Mouse (Mus musculus) midbrain, embryonic 14.5 days (tissue): ENCODE data around the gene Dph1. TPM values are rescaled to one million over a fixed set of nuclear protein-coding genes. Genes with fewer than 3 reads are reported as not detected.

ENCODE experiments used
- ATAC-seq: fragments of 200-750 bp; cut with Nextera tagmentation; 2 replicates; pipeline ENCODE4 v1.8.0; 2017; ENCODE audit warnings: moderate number of reproducible peaks, moderate library complexity; ENCODE audit not compliant: low FRiP score, low TSS enrichment
- DNase-seq: peaks from one replicate; pipeline ENCODE4 v3.0.0-alpha.2; 2015
- H3K27ac ChIP-seq: fragments of 300-500 bp; sonication (generic); replicated peaks from 2 replicates; pipeline ENCODE4 v1.5.1; 2014; ENCODE audit warnings: mild to moderate bottlenecking, low read depth, low read length, moderate library complexity
- H3K27me3 ChIP-seq: fragments of 300-500 bp; sonication (generic); 2 replicates; pipeline ENCODE4 v1.6.1; 2014; ENCODE audit warnings: low read length, control low read depth, mixed read lengths; ENCODE audit not compliant: control insufficient read depth, insufficient read depth
- H3K36me3 ChIP-seq: fragments of 300-500 bp; sonication (generic); 2 replicates; pipeline ENCODE4 v1.6.1; 2014; ENCODE audit warnings: low read length, control low read depth; ENCODE audit not compliant: control insufficient read depth, insufficient read depth
- H3K4me1 ChIP-seq: fragments of 300-500 bp; sonication (generic); 2 replicates; pipeline ENCODE4 v1.6.1; 2014; ENCODE audit warnings: mild to moderate bottlenecking, antibody characterized with exemption, low read length, control low read depth; ENCODE audit not compliant: control insufficient read depth, insufficient read depth
- H3K4me2 ChIP-seq: fragments of 300-500 bp; sonication (generic); 2 replicates; pipeline ENCODE4 v1.6.1; 2014; ENCODE audit warnings: mild to moderate bottlenecking, low read length, moderate library complexity
- H3K4me3 ChIP-seq: fragments of 300-500 bp; sonication (generic); replicated peaks from 2 replicates; pipeline ENCODE4 v1.5.1; 2014; ENCODE audit warnings: low read depth, low read length
- H3K9ac ChIP-seq: fragments of 300-500 bp; sonication (generic); replicated peaks from 2 replicates; pipeline ENCODE4 v1.6.1; 2014; ENCODE audit warnings: mild to moderate bottlenecking, low read length, moderate library complexity
- H3K9me3 ChIP-seq: fragments of 300-500 bp; sonication (generic); 2 replicates; pipeline ENCODE4 v1.6.1; 2016; ENCODE audit warnings: low read length, control low read depth, mixed read lengths; ENCODE audit not compliant: control insufficient read depth
- WGBS: fragments of 180-500 bp; shearing (Covaris S2); extraction: QIAGEN DNeasy Blood & Tissue Kit; methylation state at CpG from one replicate; pipeline ENCODE4 v1.1.7; 2014; 5-methylcytosine and 5-hydroxymethylcytosine counted together
- polyA plus RNA-seq: library from polyadenylated mRNA; unstranded; fragments of >200 nt; fragmentation: Nextera tagmentation; extraction: Ambion mirVana; gene quantifications from 2 replicates; pipeline ENCODE4 v1.2.1, GENCODE M21; 2014

Dph1 gene
- polyA plus RNA-seq, 1 experiment from 2014 or later: 14.8 TPM

DNA sequence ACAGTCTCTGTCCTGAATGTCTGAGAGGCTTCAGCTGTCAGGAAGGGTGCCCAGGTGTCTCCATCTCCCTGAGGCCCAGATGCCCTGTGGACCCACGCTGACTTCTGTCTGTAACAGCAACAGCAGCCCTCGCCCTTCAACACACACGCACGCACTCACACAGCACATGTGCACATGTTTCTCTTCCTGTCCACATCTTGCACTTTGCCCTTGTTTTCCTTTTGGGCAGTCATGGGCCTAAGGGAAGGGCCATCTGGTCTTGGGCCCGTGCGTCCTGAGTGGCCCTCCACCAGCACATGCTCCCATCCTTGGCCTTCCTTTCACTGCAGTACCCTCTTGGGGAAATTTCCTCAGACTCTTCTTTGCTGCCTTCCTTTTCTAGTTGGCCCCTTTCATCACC lies 27.7 kb downstream of the Dph1 start:
- H3K4me3 ChIP-seq: no peak overlapping the region
- H3K27ac ChIP-seq: no peak overlapping the region
- H3K4me2 ChIP-seq: no peak overlapping the region
- no peaks in the 10 kb centered on the region for H3K9me3 ChIP-seq
- H3K27me3 ChIP-seq: peaks cover 56% of the 10 kb centered on the region
- DNase-seq: no peak
- WGBS: 89% methylated on average over 6 of the region's 6 CpGs
- peaks cover 47% of the 10 kb centered on the region for H3K36me3 ChIP-seq
- H3K9ac ChIP-seq: no peak overlapping the region
- H3K4me1 ChIP-seq: peaks cover 5% of the 10 kb centered on the region
- no peak for ATAC-seq

DNA sequence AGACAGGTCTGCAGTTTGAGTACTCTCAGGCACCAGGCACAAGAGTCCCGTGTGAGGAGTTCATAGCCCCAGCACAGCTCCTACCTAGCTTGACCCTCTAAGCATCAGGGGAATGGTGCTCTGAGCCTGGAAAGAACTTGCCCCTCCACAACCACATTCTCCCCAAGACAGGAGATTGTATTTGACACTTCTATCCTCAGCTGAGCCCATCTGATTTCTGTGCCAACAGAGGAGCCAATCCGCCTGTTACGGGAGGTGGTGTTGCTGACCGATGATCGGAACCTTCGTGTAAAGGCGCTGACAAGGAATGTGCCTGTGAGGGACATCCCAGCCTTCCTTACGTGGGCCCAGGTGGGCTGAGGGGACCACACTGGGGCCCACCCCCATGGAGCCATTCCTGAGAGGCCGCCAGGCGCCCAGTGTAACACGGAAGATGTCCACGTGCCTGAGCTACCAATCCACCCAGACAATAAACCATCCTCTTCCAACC lies 28.4 kb downstream of the Dph1 start:
- no peak overlapping the region for H3K9ac ChIP-seq
- peaks cover 3% of the 10 kb centered on the region; the same call in 1 of the 2 replicates for H3K4me1 ChIP-seq
- H3K4me2 ChIP-seq: no peak overlapping the region
- ATAC-seq (no peak), DNase-seq (no peak)
- H3K27ac ChIP-seq: no peak overlapping the region
- no peaks in the 10 kb centered on the region for H3K9me3 ChIP-seq
- no peak overlapping the region for H3K4me3 ChIP-seq
- WGBS: 90% methylated on average over 12 of the region's 12 CpGs
- peaks cover 48% of the 10 kb centered on the region for H3K27me3 ChIP-seq
- peaks cover 51% of the 10 kb centered on the region for H3K36me3 ChIP-seq

DNA sequence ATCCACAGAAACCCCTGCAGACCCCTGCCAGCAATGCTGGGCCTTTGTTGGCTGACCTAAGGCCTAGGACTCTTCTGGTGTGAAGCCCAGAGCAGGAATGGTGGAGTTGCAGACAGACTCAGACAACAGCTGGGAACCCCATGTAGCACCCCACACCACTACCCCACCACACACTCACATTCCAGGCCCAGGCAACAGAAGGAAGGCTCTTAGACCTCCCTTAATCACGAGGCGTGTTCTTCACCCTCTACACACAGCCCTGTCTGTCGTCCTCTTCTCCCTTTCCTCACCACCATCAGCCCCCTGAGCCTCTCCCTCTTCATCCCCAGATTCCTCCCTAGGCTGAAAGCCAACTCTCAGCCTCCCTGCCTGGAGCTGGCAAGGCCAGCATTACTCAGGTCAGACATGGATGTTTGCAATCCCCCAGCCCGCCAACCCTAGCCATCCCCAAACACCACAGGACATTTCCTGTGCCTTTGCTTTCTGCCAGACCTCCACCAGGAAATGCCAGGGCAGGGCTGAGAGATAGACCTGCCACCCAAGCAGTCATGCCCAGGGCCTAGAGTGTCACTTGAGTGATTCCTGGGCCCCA lies 29.5 kb downstream of the Dph1 start:
- no peak overlapping the region for H3K4me3 ChIP-seq
- H3K27ac ChIP-seq: no peak overlapping the region
- WGBS: 85% methylated on average over 4 of the region's 4 CpGs
- no peak for DNase-seq
- no peaks in the 10 kb centered on the region for H3K9me3 ChIP-seq
- peaks cover 3% of the 10 kb centered on the region; the same call in 1 of the 2 replicates for H3K4me1 ChIP-seq
- peaks cover 51% of the 10 kb centered on the region for H3K36me3 ChIP-seq
- no peak for ATAC-seq
- 0 out of 2 replicates have a peak overlapping the region, but pooled peaks have one; percentile 16 for H3K9ac ChIP-seq
- no peak overlapping the region for H3K4me2 ChIP-seq
- H3K27me3 ChIP-seq: peaks cover 37% of the 10 kb centered on the region

DNA sequence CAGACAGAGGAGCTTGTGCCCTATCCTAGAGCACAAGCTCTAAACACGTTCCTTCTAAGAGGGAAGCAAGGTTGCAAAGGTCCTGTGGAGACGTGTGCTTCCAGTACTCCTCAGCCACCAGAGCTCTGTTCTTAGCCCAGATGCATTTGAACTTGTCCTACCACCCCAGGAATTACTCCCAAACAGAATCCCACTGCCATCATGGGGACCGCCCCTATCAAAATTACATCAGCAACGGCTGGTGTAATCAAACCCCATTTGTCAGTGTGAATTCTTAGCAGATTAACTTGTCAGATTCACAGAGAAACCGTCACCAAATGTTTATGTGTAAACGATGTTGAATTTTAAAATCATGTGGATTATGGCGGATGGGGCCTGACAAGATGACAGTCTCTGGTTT lies 30.1 kb downstream of the Dph1 start:
- Histone ChIP-seq H3K27ac (no peak overlapping the region), H3K27me3 (peaks cover 31% of the 10 kb centered on the region), H3K36me3 (peaks cover 56% of the 10 kb centered on the region), H3K4me3 (no peak overlapping the region), H3K4me1 (no peaks in the 10 kb centered on the region), H3K9me3 (no peaks in the 10 kb centered on the region), H3K9ac (no peak overlapping the region), H3K4me2 (no peak overlapping the region)
- WGBS: 88% methylated on average over 7 of the region's 7 CpGs
- ATAC-seq (no peak), DNase-seq (no peak)

DNA sequence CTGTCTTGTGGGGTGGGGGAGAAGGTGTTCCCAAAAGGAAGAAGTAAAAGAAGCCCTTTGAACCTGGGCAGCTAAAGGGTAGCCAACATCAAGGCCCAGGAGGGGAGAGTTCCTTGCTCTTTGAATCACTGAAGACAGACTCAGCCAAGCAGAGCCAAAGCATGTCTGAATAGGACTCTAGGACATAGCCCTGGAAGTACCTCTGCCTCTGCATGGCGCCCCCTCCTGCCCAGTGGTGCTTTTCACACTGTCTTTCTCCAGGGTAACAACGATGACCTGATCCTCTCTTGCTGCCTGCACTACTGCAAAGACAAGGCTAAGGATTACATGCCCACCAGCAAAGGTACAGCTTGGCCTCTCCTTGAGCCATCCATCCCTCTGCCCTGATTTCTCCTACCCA lies 31.5 kb downstream of the Dph1 start:
- Histone ChIP-seq H3K27me3 (peaks cover 17% of the 10 kb centered on the region), H3K36me3 (peaks cover 56% of the 10 kb centered on the region), H3K9me3 (no peaks in the 10 kb centered on the region), H3K9ac (no peak overlapping the region), H3K4me2 (no peak overlapping the region), H3K4me3 (no peak overlapping the region), H3K4me1 (no peaks in the 10 kb centered on the region), H3K27ac (no peak overlapping the region)
- WGBS: 58% methylated on average over 2 of the region's 2 CpGs
- DNase-seq (no peak), ATAC-seq (no peak)

DNA sequence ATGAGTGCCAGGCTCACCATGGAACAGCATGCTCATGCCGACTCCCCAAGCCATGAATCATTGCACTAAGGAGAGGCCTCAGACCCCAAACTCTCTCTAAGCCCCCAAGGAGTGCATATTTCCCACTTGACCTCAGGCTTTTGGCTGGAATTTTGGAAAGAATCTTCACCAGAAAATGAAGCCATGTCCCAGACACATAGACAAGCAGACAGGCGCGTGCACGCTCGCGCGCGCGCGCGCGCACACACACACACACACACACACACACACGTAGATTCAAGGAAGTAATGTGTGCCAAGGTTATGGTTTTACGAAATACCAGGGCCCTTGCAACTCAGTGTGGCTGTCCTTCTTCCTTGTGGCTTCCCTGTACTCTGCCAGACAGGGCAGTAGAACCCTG lies 32.6 kb downstream of the Dph1 start:
- Histone ChIP-seq H3K27me3 (peaks cover 6% of the 10 kb centered on the region; the same call in 1 of the 2 replicates), H3K9me3 (no peaks in the 10 kb centered on the region), H3K36me3 (peaks cover 51% of the 10 kb centered on the region), H3K27ac (no peak overlapping the region), H3K4me2 (no peak overlapping the region), H3K9ac (no peak overlapping the region), H3K4me1 (no peaks in the 10 kb centered on the region), H3K4me3 (no peak overlapping the region)
- no peak for ATAC-seq
- 95% methylated on average over 14 of the region's 14 CpGs for WGBS
- no peak for DNase-seq

DNA sequence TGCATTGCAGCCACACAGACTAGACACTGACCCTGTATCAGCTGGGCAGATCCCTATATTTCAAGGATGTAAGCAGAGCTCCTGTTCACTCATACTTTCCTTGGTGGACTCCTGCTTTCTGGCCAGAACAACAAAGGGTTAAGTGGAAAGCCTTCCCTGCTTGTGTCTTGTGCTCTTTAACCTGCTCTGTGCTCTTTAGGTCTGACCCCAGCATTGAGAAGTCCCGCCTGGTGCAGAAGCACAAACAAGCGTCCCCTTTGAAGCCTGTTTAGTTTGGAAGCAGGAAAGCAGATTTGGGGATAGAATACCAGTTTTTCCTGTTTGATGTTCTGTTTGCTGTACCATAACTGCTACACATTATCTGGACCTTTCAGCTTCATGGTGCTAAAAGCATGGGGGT lies 33.1 kb downstream of the Dph1 start:
- WGBS: 52% methylated on average over 2 of the region's 2 CpGs
- DNase-seq: no peak

DNA sequence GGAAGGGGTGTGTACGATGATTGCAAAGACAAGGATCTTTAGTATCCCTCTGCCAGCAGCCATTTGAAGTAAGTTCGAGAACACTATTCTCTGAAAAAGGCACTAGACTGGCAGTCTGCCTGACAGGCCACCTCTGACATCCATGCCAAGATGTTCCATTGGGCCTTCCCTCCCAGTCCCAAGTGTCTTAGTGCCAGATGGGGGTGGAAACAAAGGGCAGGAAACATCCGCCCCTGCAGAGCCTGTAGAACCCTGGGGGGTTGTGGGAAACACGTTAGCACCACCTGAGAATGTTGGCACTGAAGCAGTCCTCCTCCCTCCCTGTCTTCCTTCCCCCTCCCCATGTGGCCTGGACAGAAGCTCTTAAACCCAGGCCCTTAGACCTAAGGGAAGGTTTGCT lies 34.0 kb downstream of the Dph1 start:
- H3K4me1 ChIP-seq: no peaks in the 10 kb centered on the region
- no peak for DNase-seq
- no peak overlapping the region for H3K27ac ChIP-seq
- H3K4me3 ChIP-seq: no peak overlapping the region
- no peak for ATAC-seq
- H3K27me3 ChIP-seq: no peaks in the 10 kb centered on the region
- 67% methylated on average over 4 of the region's 4 CpGs for WGBS
- H3K4me2 ChIP-seq: no peak overlapping the region
- no peaks in the 10 kb centered on the region for H3K9me3 ChIP-seq
- peaks cover 43% of the 10 kb centered on the region for H3K36me3 ChIP-seq
- H3K9ac ChIP-seq: no peak overlapping the region

More for the DNA sequence above, 33.1 kb downstream of the Dph1 start:
- Histone ChIP-seq H3K9ac (no peak overlapping the region), H3K36me3 (peaks cover 50% of the 10 kb centered on the region), H3K27ac (no peak overlapping the region), H3K4me2 (no peak overlapping the region), H3K4me1 (no peaks in the 10 kb centered on the region), H3K4me3 (no peak overlapping the region), H3K27me3 (peaks cover under 1% of the 10 kb centered on the region; the same call in 1 of the 2 replicates), H3K9me3 (no peaks in the 10 kb centered on the region)
- no peak for ATAC-seq

DNA sequence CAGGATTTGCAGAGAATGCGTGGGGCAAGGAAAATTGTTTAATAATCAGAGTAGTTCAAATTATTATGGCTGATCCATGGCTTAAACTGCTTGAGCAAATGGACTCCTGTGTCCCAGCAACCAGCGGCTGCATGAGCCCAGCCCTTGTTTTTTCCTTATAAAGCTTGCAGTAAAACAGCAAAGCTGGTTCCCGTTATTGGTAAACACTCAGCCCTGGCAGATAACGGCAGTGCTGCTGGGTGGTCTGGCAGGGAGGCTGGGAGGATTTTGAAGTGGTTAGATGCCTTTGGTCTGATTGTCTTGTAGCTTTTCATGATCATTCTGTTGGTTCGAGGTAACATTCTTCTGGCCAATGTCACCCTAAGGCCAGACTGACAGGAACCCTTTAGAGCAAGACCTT lies 34.6 kb downstream of the Dph1 start:
- WGBS: 85% methylated on average over 5 of the region's 5 CpGs
- Histone ChIP-seq H3K4me2 (no peak overlapping the region), H3K27me3 (no peaks in the 10 kb centered on the region), H3K4me1 (no peaks in the 10 kb centered on the region), H3K9me3 (no peaks in the 10 kb centered on the region), H3K9ac (no peak overlapping the region), H3K36me3 (peaks cover 39% of the 10 kb centered on the region), H3K27ac (no peak overlapping the region), H3K4me3 (no peak overlapping the region)
- ATAC-seq (no peak), DNase-seq (no peak)
